Mouse (Mus musculus): Measurements from ENCODE around the gene Cubn.

GRCm38 (mm10) chr2:13271165-13271957, 220.3 kb downstream of the Cubn start, which contains the start of gene Rsu1:
- TF ChIP-seq CTCF (IDR thresholded peaks at IDR 0.05; ENCODE audit: insufficient read depth, low read length) = no peak
- TF ChIP-seq POLR2A (IDR thresholded peaks at IDR 0.05; ENCODE audit: borderline replicate concordance, extremely low read depth, low read depth, low read length) = peak; percentile 97
